Mouse (Mus musculus): ENCODE measurements around the gene Stim2.

- no peak for TF ChIP-seq POLR2A (IDR thresholded peaks at IDR 0.05; ENCODE audit: insufficient read length, low read depth)
- TF ChIP-seq MAX (IDR thresholded peaks at IDR 0.05; ENCODE audit: low read depth) = no peak
- no peak for TF ChIP-seq POLR2AphosphoS2 (IDR thresholded peaks at IDR 0.05; ENCODE audit: insufficient read length, low read depth)
- no peak for TF ChIP-seq MYOG (IDR thresholded peaks at IDR 0.05; ENCODE audit: control insufficient read depth in 1 of 3, insufficient read depth in 1 of 3, insufficient read length in 2 of 3, low read depth in 2 of 3)
Observed at GRCm38 (mm10) chr5:53999461-53999770, 1.1 kb downstream of the Stim2 start.

Measured in myocyte (in vitro differentiated cells).